20 mouse cellular contexts compared by ENCODE assay signal in genomic region chr9:62185516-62186280, GRCm38 (mm10).
A peak's percentile ranks its signal among the peaks of the same experiment; 100 is the strongest.
DNase-seq lines count a peak whose midpoint lies in the region; ATAC-seq and TF ChIP-seq lines count a peak whose summit lies in the region.
"Had no signal": no experiment of that assay in that cellular context is flagged by ENCODE, and none has a peak within 500 bp of the region (broad histone marks: within the 10 kb centered on the region; RNA-seq: fewer than 3 reads in every experiment).

No protein-coding gene starts in this region.

- H3K36me3 ChIP-seq in midbrain, embryonic 10.5 days, result no peaks in the 10 kb centered on the region
- H3K36me3 ChIP-seq in midbrain, embryonic 11.5 days (ENCODE audit: control insufficient read depth, insufficient read depth, low read length), result no peaks in the 10 kb centered on the region
- no peaks in the 10 kb centered on the region for H3K36me3 ChIP-seq in forebrain, embryonic 11.5 days (ENCODE audit: control insufficient read depth, insufficient read depth, low read length)
- H3K36me3 ChIP-seq: heart, embryonic 10.5 days; hindbrain, embryonic 12.5 days had no signal

- no peak overlapping the region for H3K4me3 ChIP-seq in midbrain, embryonic 10.5 days
- H3K4me3 ChIP-seq in midbrain, embryonic 11.5 days (ENCODE audit: low read depth, low read length), result no peak overlapping the region
- H3K4me3 ChIP-seq in cerebellum, adult 2 months (replicated peaks; ENCODE audit: insufficient read depth, low read depth, low read length), result no peak overlapping the region
- H3K4me3 ChIP-seq in forebrain, embryonic 11.5 days (ENCODE audit: low read depth, low read length), result no peak overlapping the region
- H3K4me3 ChIP-seq: heart, embryonic 10.5 days; hindbrain, embryonic 12.5 days; megakaryocyte, embryonic 14.5 days had no signal

- H3K9ac ChIP-seq in midbrain, embryonic 11.5 days (ENCODE audit: low read length), result no peak overlapping the region
- no peak overlapping the region for H3K9ac ChIP-seq in forebrain, embryonic 11.5 days (ENCODE audit: low read length)
- H3K9ac ChIP-seq: forebrain, postnatal 0 days; hindbrain, embryonic 12.5 days had no signal

- H3K27me3 ChIP-seq in midbrain, embryonic 10.5 days (ENCODE audit: low read depth, poor library complexity, severe bottlenecking), result peaks cover 22% of the 10 kb centered on the region; the same call in 1 of the 2 replicates
- H3K27me3 ChIP-seq in midbrain, embryonic 11.5 days (ENCODE audit: control insufficient read depth, insufficient read depth, low read length), result no peaks in the 10 kb centered on the region
- H3K27me3 ChIP-seq in cerebellum, adult 2 months (ENCODE audit: control insufficient read depth, insufficient read depth, low read length), result no peaks in the 10 kb centered on the region
- H3K27me3 ChIP-seq in forebrain, embryonic 11.5 days (ENCODE audit: control insufficient read depth, insufficient read depth, low read length), result no peaks in the 10 kb centered on the region; the same call in 1 of the 2 replicates
- H3K27me3 ChIP-seq: hindbrain, embryonic 12.5 days had no signal

- ATAC-seq in midbrain, embryonic 11.5 days (ENCODE audit: low FRiP score), result no peak
- no peak for ATAC-seq in forebrain, embryonic 11.5 days (replicated peaks; ENCODE audit: low FRiP score)
- ATAC-seq: forebrain, postnatal 0 days; inflammation-experienced regulatory T-cells, adult 6 months had no signal

- H3K4me1 ChIP-seq in midbrain, embryonic 10.5 days, result peaks cover 38% of the 10 kb centered on the region
- H3K4me1 ChIP-seq in midbrain, embryonic 11.5 days (ENCODE audit: control insufficient read depth, insufficient read depth, low read length), result peaks cover 13% of the 10 kb centered on the region
- peaks cover 30% of the 10 kb centered on the region for H3K4me1 ChIP-seq in cerebellum, adult 2 months (ENCODE audit: control insufficient read depth, insufficient read depth, low read length)
- H3K4me1 ChIP-seq in forebrain, embryonic 11.5 days (replicated peaks; ENCODE audit: control insufficient read depth, insufficient read depth, low read length), result peaks cover 18% of the 10 kb centered on the region; the same call in 1 of the 2 replicates
- H3K4me1 ChIP-seq: megakaryocyte, embryonic 14.5 days had no signal

- WGBS in midbrain, embryonic 10.5 days, result 63% methylated on average over 7 of the region's 7 CpGs
- 45% methylated on average over 7 of the region's 7 CpGs for WGBS in midbrain, embryonic 11.5 days
- 50% methylated on average over 7 of the region's 7 CpGs for WGBS in cerebellum, adult 2 months
- 54% methylated on average over 7 of the region's 7 CpGs for WGBS in forebrain, embryonic 11.5 days

- H3K27ac ChIP-seq in midbrain, embryonic 10.5 days (replicated peaks), result 0 out of 2 replicates have a peak overlapping the region, but pooled peaks have one; percentile 13
- no peak overlapping the region for H3K27ac ChIP-seq in midbrain, embryonic 11.5 days (ENCODE audit: low read depth, low read length)
- H3K27ac ChIP-seq in cerebellum, adult 2 months (ENCODE audit: insufficient read depth, low read length), result no peak overlapping the region
- no peak overlapping the region for H3K27ac ChIP-seq in forebrain, embryonic 11.5 days (ENCODE audit: low read depth, low read length)
- H3K27ac ChIP-seq: heart, embryonic 10.5 days; hindbrain, embryonic 12.5 days had no signal

- no peak for TF ChIP-seq POLR2A in cerebellum, adult 2 months (IDR thresholded peaks at IDR 0.05; ENCODE audit: borderline replicate concordance, insufficient read depth, low read length)

- no peak for TF ChIP-seq CTCF in cerebellum, adult 2 months (IDR thresholded peaks at IDR 0.05; ENCODE audit: borderline replicate concordance, insufficient read depth, low read depth, low read length)

- no peaks in the 10 kb centered on the region for H3K9me3 ChIP-seq in midbrain, embryonic 10.5 days (replicated peaks)
- H3K9me3 ChIP-seq in midbrain, embryonic 11.5 days (ENCODE audit: control insufficient read depth, low read length), result no peaks in the 10 kb centered on the region
- H3K9me3 ChIP-seq in forebrain, embryonic 11.5 days (ENCODE audit: control insufficient read depth, low read length), result no peaks in the 10 kb centered on the region
- H3K9me3 ChIP-seq: heart, embryonic 10.5 days; hindbrain, embryonic 12.5 days; megakaryocyte, embryonic 14.5 days had no signal

- no peak overlapping the region for H3K4me2 ChIP-seq in midbrain, embryonic 11.5 days
- no peak overlapping the region for H3K4me2 ChIP-seq in forebrain, embryonic 11.5 days (ENCODE audit: low read depth, low read length, severe bottlenecking)
- H3K4me2 ChIP-seq: hindbrain, embryonic 12.5 days; liver, embryonic 11.5 days had no signal

- DNase-seq in midbrain, embryonic 10.5 days (ENCODE audit: low spot score), result no peak
- DNase-seq in midbrain, embryonic 11.5 days (ENCODE audit: low spot score, missing footprints), result no peak
- peak; percentile 66 for DNase-seq in adrenal gland, postnatal 14 days
- DNase-seq in cerebellum, adult 2 months, result peak; percentile 56 to 69
- peak; percentile 43 to 46 for DNase-seq in cerebellum, postnatal 36 days
- no peak for DNase-seq in heart, adult 18-20 months
- no peak for DNase-seq in forebrain, embryonic 11.5 days (ENCODE audit: low spot score)
- DNase-seq: B cell, adult 2 months; embryo, embryonic 11 days; forebrain, postnatal 0 days; kidney, adult 8-10 months; kidney, postnatal 14 days; layer of hippocampus, adult 9-11 months; lung, adult 18-20 months; thymus, postnatal 36 days had no signal

Comparison
In these comparisons a context has a peak if more than half of its experiments do, and no peak if none do; other contexts are left out.
1. DNase-seq: peak in adrenal gland, postnatal 14 days (single experiment), cerebellum, adult 2 months (2 of 2) and cerebellum, postnatal 36 days (2 of 2); none in midbrain, embryonic 10.5 days (single experiment), midbrain, embryonic 11.5 days (single experiment), heart, adult 18-20 months (0 of 2) and forebrain, embryonic 11.5 days (single experiment).